Mouse (Mus musculus) E14TG2a.4 (cell line): ENCODE measurements at regions not wholly inside any gene's neighbourhood (a gene's known extent, or its start where the extent isn't known, plus 50 kb on each side); places are given as distances from the start of the nearest gene placed in this dataset.

Source experiments
- CTCF ChIP-seq: conservative IDR thresholded peaks from 2 replicates; pipeline ENCODE4 v1.5.1; 2014; ENCODE audit warnings: low read length
- NANOG ChIP-seq: IDR thresholded peaks from 2 replicates; pipeline ENCODE4 v1.6.1; 2014; ENCODE audit warnings: borderline replicate concordance, low read length, mixed read lengths
- POU5F1 ChIP-seq: IDR thresholded peaks from 2 replicates; pipeline ENCODE4 v1.6.1; 2014; ENCODE audit warnings: low read length, borderline replicate concordance

GRCm38 (mm10) chr1:137117866-137118265, 157.6 kb upstream of the Nr5a2 start:
- TF ChIP-seq CTCF (peak; percentile 37), POU5F1 (no peak), NANOG (no peak)
